Mouse (Mus musculus): ENCODE measurements at regions not wholly inside any gene's neighbourhood (a gene's known extent, or its start where the extent isn't known, plus 50 kb on each side); places are given as distances from the start of the nearest gene placed in this dataset.
A peak's percentile ranks its signal among the peaks of the same experiment; 100 is the strongest.
"Not testable (repeated sequence)": the region's sequence is repeated elsewhere in the genome, so short reads cannot be mapped to it uniquely, and the experiment has no call there.

- no peak for DNase-seq
Observed at GRCm38 (mm10) chr15:91916946-91917345, 78.9 kb downstream of the Smgc start.

- DNase-seq, result no peak
Observed at GRCm38 (mm10) chr15:91917877-91918276, 79.8 kb downstream of the Smgc start.

GRCm38 (mm10) chr15:91924542-91924941 is 86.5 kb downstream of the Smgc start:
- DNase-seq, result no peak

- no peak for DNase-seq
Observed at GRCm38 (mm10) chr15:91927492-91927891, 89.4 kb downstream of the Smgc start.

- no peak for DNase-seq
Observed at GRCm38 (mm10) chr15:91928511-91928910, 90.4 kb downstream of the Smgc start.

- DNase-seq, result no peak
Observed at GRCm38 (mm10) chr15:91957273-91957672, 93.7 kb upstream of the Cntn1 start.

GRCm38 (mm10) chr15:91965172-91965571 is 85.8 kb upstream of the Cntn1 start:
- DNase-seq, result no peak

GRCm38 (mm10) chr15:91969378-91969777 is 81.6 kb upstream of the Cntn1 start:
- peak; percentile 7 to 12 for DNase-seq

GRCm38 (mm10) chr15:91971411-91971810 is 79.6 kb upstream of the Cntn1 start:
- DNase-seq, result no peak

- no peak for DNase-seq
Observed at GRCm38 (mm10) chr15:91971846-91972245, 79.1 kb upstream of the Cntn1 start.

- DNase-seq, result no peak
Observed at GRCm38 (mm10) chr15:91975606-91976005, 75.4 kb upstream of the Cntn1 start.

- DNase-seq, result not testable (repeated sequence)
Observed at GRCm38 (mm10) chr15:91983186-91983585, 67.8 kb upstream of the Cntn1 start.

GRCm38 (mm10) chr15:92000086-92000485 is 50.9 kb upstream of the Cntn1 start:
- no peak for DNase-seq
